In genomic region chr14:17045426-17046132, GRCm38 (mm10) we compare ENCODE assay signal across 17 mouse cellular contexts.
"Had no signal": no experiment of that assay in that cellular context is flagged by ENCODE, and none has a peak within 500 bp of the region (broad histone marks: within the 10 kb centered on the region; RNA-seq: fewer than 3 reads in every experiment).

No protein-coding gene starts in this region.

- H3K4me1 ChIP-seq: liver, embryonic 13.5 days; midbrain, embryonic 13.5 days had no signal

- H3K36me3 ChIP-seq: liver, embryonic 13.5 days; midbrain, embryonic 13.5 days had no signal

- H3K4me2 ChIP-seq: liver, embryonic 13.5 days; midbrain, embryonic 13.5 days had no signal

- ATAC-seq: intestine, postnatal 0 days; midbrain, embryonic 13.5 days had no signal

- H3K27ac ChIP-seq: kidney, postnatal 0 days; layer of hippocampus, adult 2 months; liver, embryonic 13.5 days; midbrain, embryonic 13.5 days; stomach, postnatal 0 days had no signal

- H3K4me3 ChIP-seq: layer of hippocampus, adult 2 months; liver, embryonic 13.5 days; midbrain, embryonic 13.5 days had no signal

- DNase-seq: kidney, adult 2 months; kidney, postnatal 25 days; layer of hippocampus, adult 9-11 months; liver, embryonic 13.5 days; lung, adult 2 months; lung, postnatal 14 days; lung, postnatal 4 days; right cerebral cortex, postnatal 14 days; right cerebral cortex, postnatal 4 days; thymus, adult 2 months; thymus, postnatal 14 days; thymus, postnatal 4 days had no signal

- H3K9ac ChIP-seq: liver, embryonic 13.5 days; midbrain, embryonic 13.5 days had no signal

- H3K27me3 ChIP-seq: liver, embryonic 13.5 days; midbrain, embryonic 13.5 days had no signal

- H3K9me3 ChIP-seq: liver, embryonic 13.5 days; midbrain, embryonic 13.5 days had no signal
